Mouse (Mus musculus) heart, embryonic 12.5 days (tissue): Measurements from ENCODE around the gene Tspo. TPM values are rescaled to one million over a fixed set of nuclear protein-coding genes. Genes with fewer than 3 reads are reported as not detected.
A peak's percentile ranks its signal among the peaks of the same experiment; 100 is the strongest.

Experiments
- ATAC-seq: fragments of 200-750 bp; cut with Nextera tagmentation; 2 replicates; pipeline ENCODE4 v1.8.0; 2017; ENCODE audit warnings: moderate TSS enrichment, moderate library complexity; ENCODE audit not compliant: insufficient number of reproducible peaks, low FRiP score
- H3K27ac ChIP-seq: fragments of 300-500 bp; sonication (generic); 2 replicates; pipeline ENCODE4 v1.5.1; 2016; ENCODE audit warnings: mild to moderate bottlenecking, moderate library complexity; ENCODE audit not compliant: poor library complexity, severe bottlenecking
- H3K27me3 ChIP-seq: fragments of 300-500 bp; sonication (generic); replicated peaks from 2 replicates; pipeline ENCODE4 v1.6.1; 2016; ENCODE audit warnings: mild to moderate bottlenecking, moderate library complexity
- H3K36me3 ChIP-seq: fragments of 300-500 bp; sonication (generic); 2 replicates; pipeline ENCODE4 v1.6.1; 2016; ENCODE audit warnings: mild to moderate bottlenecking, moderate library complexity
- H3K4me1 ChIP-seq: fragments of 300-500 bp; sonication (generic); replicated peaks from 2 replicates; pipeline ENCODE4 v1.6.1; 2016; ENCODE audit warnings: mild to moderate bottlenecking
- H3K4me2 ChIP-seq: fragments of 300-500 bp; sonication (generic); 2 replicates; pipeline ENCODE4 v1.6.1; 2016; ENCODE audit warnings: mild to moderate bottlenecking, moderate library complexity
- H3K4me3 ChIP-seq: fragments of 300-500 bp; sonication (generic); 2 replicates; pipeline ENCODE4 v1.5.1; 2016; ENCODE audit warnings: mild to moderate bottlenecking
- H3K9ac ChIP-seq: fragments of 300-500 bp; sonication (generic); 2 replicates; pipeline ENCODE4 v1.6.1; 2016; ENCODE audit warnings: mild to moderate bottlenecking, moderate library complexity
- H3K9me3 ChIP-seq: fragments of 300-500 bp; sonication (generic); replicated peaks from 2 replicates; pipeline ENCODE4 v1.6.1; 2016; ENCODE audit warnings: mild to moderate bottlenecking, moderate library complexity
- WGBS: fragments of 180-500 bp; shearing (Covaris S2); methylation state at CpG from one replicate; pipeline ENCODE4 v1.1.7; 2016; 5-methylcytosine and 5-hydroxymethylcytosine counted together
- polyA plus RNA-seq: library from polyadenylated mRNA; unstranded; fragments of >200 nt; fragmentation: Nextera tagmentation; extraction: Ambion mirVana; gene quantifications from 2 replicates; pipeline ENCODE4 v1.2.1, GENCODE M21; 2016

Gene Tspo
- polyA plus RNA-seq, 1 experiment from 2014 or later, result 125 TPM

DNA sequence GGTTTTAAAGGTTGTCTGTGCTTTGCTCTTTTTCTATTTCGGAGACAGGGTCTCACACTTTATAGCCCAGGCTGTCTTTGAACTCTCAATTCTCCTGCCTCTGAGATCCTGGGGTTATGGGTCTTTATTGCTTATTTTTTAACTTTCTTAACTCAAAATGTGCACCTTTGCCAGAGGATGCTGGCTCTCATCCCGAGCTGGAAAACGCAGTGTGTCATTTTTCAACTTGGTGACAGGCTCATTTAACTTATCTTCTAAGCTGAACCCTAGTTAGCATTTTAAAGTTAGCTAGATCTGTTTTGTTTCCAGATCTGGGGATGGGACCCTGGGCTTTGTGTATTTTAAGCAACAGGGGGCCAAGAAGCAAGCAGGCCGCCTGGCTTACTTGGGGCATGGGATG lies 34.5 kb upstream of the Tspo start:
- ATAC-seq, result no peak
- peaks cover 23% of the 10 kb centered on the region for H3K36me3 ChIP-seq
- 43% methylated on average over 4 of the region's 4 CpGs for WGBS
- H3K4me2 ChIP-seq, result peak overlapping the region; percentile 95
- peak overlapping the region; percentile 54; the same call in 1 of the 2 replicates for H3K27ac ChIP-seq
- no peaks in the 10 kb centered on the region for H3K27me3 ChIP-seq
- H3K9ac ChIP-seq, result 0 out of 2 replicates have a peak overlapping the region, but pooled peaks have one; percentile 22
- no peak overlapping the region for H3K4me3 ChIP-seq
- peaks cover 71% of the 10 kb centered on the region for H3K4me1 ChIP-seq
- H3K9me3 ChIP-seq, result no peaks in the 10 kb centered on the region

DNA sequence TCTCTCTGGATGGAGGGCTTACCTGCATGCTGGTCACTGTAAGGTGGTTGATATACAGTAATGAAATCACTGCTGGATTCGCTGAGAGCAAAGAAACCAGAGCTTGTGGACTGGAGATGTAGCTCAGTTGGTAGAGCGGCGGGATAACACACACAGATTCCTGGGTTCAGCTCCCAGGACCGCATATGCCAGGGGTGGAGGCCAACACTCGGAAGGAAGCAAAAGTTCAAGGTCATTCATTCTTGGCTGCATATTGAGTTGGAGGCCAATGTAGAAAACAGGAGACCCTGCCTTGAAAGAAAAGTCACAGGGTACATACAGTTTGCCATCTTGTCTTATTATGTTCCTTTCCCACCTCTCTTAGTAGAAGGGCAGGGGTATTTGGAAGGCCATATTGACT lies 33.6 kb upstream of the Tspo start:
- ATAC-seq, result no peak
- Histone ChIP-seq H3K9me3 (no peaks in the 10 kb centered on the region), H3K4me1 (peaks cover 68% of the 10 kb centered on the region), H3K27me3 (no peaks in the 10 kb centered on the region), H3K27ac (peak overlapping the region; percentile 54; the same call in 1 of the 2 replicates), H3K36me3 (peaks cover 27% of the 10 kb centered on the region), H3K4me2 (peak overlapping the region; percentile 95; the same call in 1 of the 2 replicates), H3K9ac (0 out of 2 replicates have a peak overlapping the region, but pooled peaks have one; percentile 13), H3K4me3 (no peak overlapping the region)
- 77% methylated on average over 5 of the region's 5 CpGs for WGBS

DNA sequence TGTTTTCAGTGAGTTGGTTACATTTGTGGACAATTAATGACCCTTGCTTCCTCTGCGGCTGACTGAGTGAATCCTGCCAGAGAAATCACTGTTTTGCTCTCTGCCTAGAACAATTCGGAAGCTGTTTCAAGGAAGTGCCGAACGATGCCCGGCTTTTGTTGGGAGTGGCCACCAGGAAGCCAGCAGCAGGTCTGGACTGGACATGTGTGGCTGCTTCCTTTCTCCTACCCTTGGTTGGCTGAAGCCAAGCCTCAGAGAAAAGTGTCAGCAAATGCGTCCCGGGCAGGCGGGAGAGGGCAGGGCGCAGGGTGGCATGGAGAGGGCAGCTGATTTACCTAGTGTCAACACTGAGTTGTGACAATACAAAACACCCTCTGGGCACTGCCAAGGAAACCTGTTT lies 33.2 kb upstream of the Tspo start:
- H3K27me3 ChIP-seq, result no peaks in the 10 kb centered on the region
- WGBS, result 73% methylated on average over 9 of the region's 9 CpGs
- H3K4me3 ChIP-seq, result no peak overlapping the region
- ATAC-seq, result no peak
- peak overlapping the region; percentile 95; the same call in 1 of the 2 replicates for H3K4me2 ChIP-seq
- H3K9me3 ChIP-seq, result no peaks in the 10 kb centered on the region
- 0 out of 2 replicates have a peak overlapping the region, but pooled peaks have one; percentile 13 for H3K9ac ChIP-seq
- H3K36me3 ChIP-seq, result peaks cover 27% of the 10 kb centered on the region
- peak overlapping the region; percentile 54; the same call in 1 of the 2 replicates for H3K27ac ChIP-seq
- H3K4me1 ChIP-seq, result peaks cover 68% of the 10 kb centered on the region

DNA sequence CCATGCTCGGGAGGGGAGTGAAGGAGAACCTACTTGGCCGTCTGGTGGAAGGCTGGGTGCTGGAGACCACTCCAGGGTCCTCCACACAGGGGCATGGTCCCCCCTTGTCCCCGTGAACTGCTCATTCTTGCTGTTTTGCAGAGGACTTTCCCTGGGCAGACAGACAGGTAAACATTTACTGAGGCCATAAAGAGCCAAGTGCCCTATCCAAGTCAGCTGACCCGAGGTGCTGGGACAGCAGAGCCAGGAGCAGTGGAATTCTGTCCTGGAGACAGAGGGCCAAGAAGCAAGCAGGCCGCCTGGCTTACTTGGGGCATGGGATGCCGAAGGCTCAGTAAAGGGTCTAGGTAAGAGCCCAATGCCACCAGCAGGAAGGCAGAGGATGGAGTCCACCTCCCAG lies 32.7 kb upstream of the Tspo start:
- no peak for ATAC-seq
- Histone ChIP-seq H3K4me1 (peaks cover 68% of the 10 kb centered on the region), H3K27me3 (no peaks in the 10 kb centered on the region), H3K9me3 (no peaks in the 10 kb centered on the region), H3K4me3 (no peak overlapping the region), H3K9ac (no peak overlapping the region), H3K36me3 (peaks cover 27% of the 10 kb centered on the region), H3K27ac (peak overlapping the region; percentile 54; the same call in 1 of the 2 replicates), H3K4me2 (no peak overlapping the region)
- 79% methylated on average over 6 of the region's 6 CpGs for WGBS

DNA sequence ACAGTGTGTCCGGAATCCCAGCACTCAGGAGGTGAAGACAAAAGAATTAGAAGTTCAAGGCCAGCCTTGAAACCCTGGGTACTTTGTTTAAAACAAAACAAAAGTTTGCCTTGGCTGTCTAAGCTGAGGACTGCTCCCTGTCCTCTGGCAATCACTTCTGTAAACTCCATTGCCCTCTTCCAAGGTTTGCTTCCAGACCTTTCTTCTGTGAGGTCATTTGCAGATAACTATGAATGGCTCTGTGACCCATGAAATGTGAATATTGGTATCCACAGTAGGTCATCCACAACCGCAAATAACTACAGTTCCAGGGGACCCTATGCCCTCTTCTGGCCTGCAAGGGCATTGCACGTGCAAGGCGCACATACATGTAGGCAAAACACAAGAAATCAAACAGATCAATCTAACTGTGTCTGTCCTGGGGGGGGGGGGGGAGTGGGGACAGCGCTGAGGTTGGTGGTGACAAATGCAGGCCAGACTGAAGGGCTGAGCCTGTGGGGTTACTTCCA lies 31.4 kb upstream of the Tspo start:
- H3K9ac ChIP-seq, result no peak overlapping the region
- no peaks in the 10 kb centered on the region for H3K27me3 ChIP-seq
- no peak overlapping the region for H3K4me2 ChIP-seq
- peaks cover 31% of the 10 kb centered on the region for H3K36me3 ChIP-seq
- H3K4me3 ChIP-seq, result no peak overlapping the region
- 0 out of 2 replicates have a peak, but pooled peaks cover 2% of the 10 kb centered on the region for H3K9me3 ChIP-seq
- peaks cover 70% of the 10 kb centered on the region for H3K4me1 ChIP-seq
- H3K27ac ChIP-seq, result no peak overlapping the region
- WGBS, result 84% methylated on average over 5 of the region's 5 CpGs
- no peak for ATAC-seq

DNA sequence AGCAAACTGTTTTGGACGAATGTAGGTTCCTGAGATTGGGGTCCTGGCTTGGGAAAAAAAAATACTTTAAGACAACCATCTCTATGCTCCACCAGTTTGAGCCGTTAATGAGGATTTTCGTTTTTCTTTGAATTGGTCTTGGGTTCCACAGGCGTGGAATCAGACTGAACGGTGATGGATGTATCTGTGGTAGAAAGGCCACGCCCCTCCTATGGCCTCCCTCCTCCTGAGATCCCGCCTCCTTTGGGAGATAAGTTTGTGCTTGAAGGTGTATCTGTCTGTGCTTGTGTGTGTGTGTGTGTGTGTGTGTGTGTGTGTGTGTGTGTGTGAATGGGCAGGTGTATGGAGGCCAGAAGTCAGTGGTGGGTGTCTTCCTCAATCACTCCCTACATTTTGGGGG lies 30.8 kb upstream of the Tspo start:
- Histone ChIP-seq H3K4me1 (peaks cover 66% of the 10 kb centered on the region), H3K27me3 (no peaks in the 10 kb centered on the region), H3K36me3 (peaks cover 31% of the 10 kb centered on the region), H3K4me2 (no peak overlapping the region), H3K9ac (no peak overlapping the region), H3K9me3 (0 out of 2 replicates have a peak, but pooled peaks cover 2% of the 10 kb centered on the region), H3K27ac (no peak overlapping the region), H3K4me3 (no peak overlapping the region)
- ATAC-seq, result no peak
- 72% methylated on average over 7 of the region's 7 CpGs for WGBS

DNA sequence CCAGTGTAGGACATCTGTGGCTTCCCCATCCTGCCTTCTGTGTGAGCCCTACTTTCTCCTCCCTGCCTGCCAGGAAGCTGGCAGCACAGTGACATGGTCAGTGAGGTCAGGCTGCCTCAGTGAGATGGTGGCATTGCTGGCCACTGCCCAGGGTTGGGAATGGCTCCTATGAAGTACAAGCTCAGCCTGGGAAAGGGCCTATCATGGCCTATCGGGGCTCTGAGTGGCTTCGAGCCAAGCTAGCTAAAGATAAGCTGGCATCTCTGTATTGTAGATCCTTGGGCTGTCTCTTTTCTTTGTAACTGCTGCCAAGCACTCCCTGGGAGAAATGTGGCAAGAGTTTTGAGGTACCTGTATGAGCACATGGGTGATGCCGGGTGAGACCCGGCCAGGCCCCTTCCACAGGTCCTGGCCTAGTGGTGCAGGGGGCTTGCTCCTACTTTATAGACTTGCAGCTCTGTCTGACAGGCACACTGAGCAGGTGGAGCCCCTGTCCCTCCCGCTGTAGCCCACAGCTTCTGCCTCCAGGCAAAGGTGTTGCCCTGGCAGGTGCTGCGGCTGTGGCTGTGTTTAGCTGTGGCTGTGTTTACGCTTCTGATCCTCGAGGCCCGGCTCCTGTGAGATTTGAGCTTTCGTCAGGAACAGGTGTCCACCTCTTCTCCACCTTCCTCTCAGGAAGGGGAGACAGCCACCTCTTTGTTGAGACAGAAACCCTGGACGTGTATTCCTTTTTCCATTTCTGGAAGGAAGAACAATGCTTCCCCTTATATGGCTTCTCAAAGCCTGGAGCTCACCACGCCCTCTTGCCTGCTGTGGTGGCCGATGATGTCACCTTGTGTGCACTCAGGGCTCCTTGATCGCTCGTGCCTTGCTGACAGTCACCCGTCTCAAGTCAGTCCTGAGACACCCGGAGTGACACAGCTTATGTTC lies 28.2 kb upstream of the Tspo start:
- H3K9ac ChIP-seq, result peak overlapping the region; percentile 56; the same call in 1 of the 2 replicates
- 42% methylated on average over 17 of the region's 17 CpGs for WGBS
- H3K27ac ChIP-seq, result peak overlapping the region; percentile 92
- H3K9me3 ChIP-seq, result 0 out of 2 replicates have a peak, but pooled peaks cover 2% of the 10 kb centered on the region
- ATAC-seq, result peak; percentile 58; the same call in 1 of the 2 replicates
- peaks cover 35% of the 10 kb centered on the region for H3K36me3 ChIP-seq
- no peaks in the 10 kb centered on the region for H3K27me3 ChIP-seq
- no peak overlapping the region for H3K4me3 ChIP-seq
- H3K4me1 ChIP-seq, result peaks cover 54% of the 10 kb centered on the region
- H3K4me2 ChIP-seq, result peak overlapping the region; percentile 14; the same call in 1 of the 2 replicates

DNA sequence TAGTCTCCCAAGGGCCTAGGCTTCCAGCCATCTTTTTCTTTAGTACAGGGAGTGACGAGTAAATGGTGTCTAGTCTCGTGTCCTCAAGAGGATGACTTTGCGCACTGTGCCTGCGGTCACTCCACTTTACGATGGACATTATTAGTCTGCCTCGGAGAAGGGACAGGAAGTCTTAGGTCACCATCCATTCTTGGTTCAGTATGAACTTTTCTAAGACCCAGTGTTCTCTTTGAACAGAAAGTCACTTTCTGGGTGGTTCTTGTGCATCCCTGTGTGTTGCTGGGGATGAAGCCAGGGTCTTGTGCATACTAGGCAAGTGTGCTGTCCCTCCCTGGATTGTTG lies 27.5 kb upstream of the Tspo start:
- no peaks in the 10 kb centered on the region for H3K27me3 ChIP-seq
- H3K27ac ChIP-seq, result peak overlapping the region; percentile 92
- peaks cover 31% of the 10 kb centered on the region for H3K36me3 ChIP-seq
- H3K4me3 ChIP-seq, result no peak overlapping the region
- peak overlapping the region; percentile 14; the same call in 1 of the 2 replicates for H3K4me2 ChIP-seq
- H3K9ac ChIP-seq, result no peak overlapping the region; the same call in 1 of the 2 replicates
- peaks cover 54% of the 10 kb centered on the region for H3K4me1 ChIP-seq
- 75% methylated on average over 6 of the region's 6 CpGs for WGBS
- 0 out of 2 replicates have a peak, but pooled peaks cover 2% of the 10 kb centered on the region for H3K9me3 ChIP-seq
- ATAC-seq, result no peak

DNA sequence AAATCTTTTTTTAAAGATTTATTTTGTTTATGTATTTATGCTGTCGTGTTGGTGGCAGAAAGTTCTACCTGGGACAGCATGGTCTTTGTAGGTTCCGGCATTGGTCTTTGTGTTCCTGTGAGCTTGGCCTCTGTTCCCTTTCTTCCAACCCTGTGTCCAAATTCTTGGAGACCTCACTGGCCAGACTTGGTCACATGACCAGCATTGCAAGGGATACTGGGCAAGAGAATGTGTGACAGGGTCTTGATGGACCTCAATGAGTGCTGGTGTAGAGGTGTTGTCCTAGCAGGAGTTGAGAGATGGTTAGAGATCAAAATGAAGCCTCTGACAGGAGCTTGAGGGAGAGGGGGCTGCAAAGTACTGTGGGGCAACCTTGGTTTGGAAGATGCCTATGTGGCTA lies 24.5 kb upstream of the Tspo start:
- WGBS, result 90% methylated on average over 2 of the region's 2 CpGs
- no peak overlapping the region for H3K4me2 ChIP-seq
- H3K27ac ChIP-seq, result no peak overlapping the region
- no peaks in the 10 kb centered on the region for H3K27me3 ChIP-seq
- peaks cover 38% of the 10 kb centered on the region for H3K36me3 ChIP-seq
- H3K4me1 ChIP-seq, result peaks cover 53% of the 10 kb centered on the region
- H3K9me3 ChIP-seq, result 0 out of 2 replicates have a peak, but pooled peaks cover 2% of the 10 kb centered on the region
- no peak overlapping the region for H3K4me3 ChIP-seq
- no peak for ATAC-seq
- no peak overlapping the region for H3K9ac ChIP-seq

DNA sequence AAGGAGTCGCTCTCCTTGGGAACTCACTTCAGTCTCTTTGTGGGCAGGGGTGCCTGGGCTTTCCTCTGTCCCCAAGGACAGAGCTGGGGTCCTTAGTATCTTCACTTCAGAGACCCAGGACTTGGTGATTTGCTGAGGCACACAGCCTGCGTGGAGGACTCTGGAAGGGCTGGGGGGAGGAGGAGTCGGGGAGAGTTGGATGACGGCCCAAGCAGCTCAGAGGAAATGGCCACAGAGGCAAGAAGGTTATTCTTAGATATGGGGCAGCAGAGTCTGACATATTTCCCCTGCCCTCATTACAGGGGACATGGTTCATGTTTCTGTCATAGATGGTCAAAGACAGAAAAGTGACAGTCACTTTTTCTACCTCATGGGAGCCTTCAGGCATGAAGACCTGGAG lies 23.5 kb upstream of the Tspo start:
- H3K9ac ChIP-seq, result no peak overlapping the region
- ATAC-seq, result peak; percentile 51; the same call in 1 of the 2 replicates
- H3K9me3 ChIP-seq, result 0 out of 2 replicates have a peak, but pooled peaks cover 2% of the 10 kb centered on the region
- H3K27me3 ChIP-seq, result no peaks in the 10 kb centered on the region
- 20% methylated on average over 4 of the region's 4 CpGs for WGBS
- H3K4me2 ChIP-seq, result peak overlapping the region; percentile 16
- H3K36me3 ChIP-seq, result peaks cover 44% of the 10 kb centered on the region
- H3K4me3 ChIP-seq, result no peak overlapping the region
- H3K4me1 ChIP-seq, result peaks cover 46% of the 10 kb centered on the region
- H3K27ac ChIP-seq, result peak overlapping the region; percentile 68

DNA sequence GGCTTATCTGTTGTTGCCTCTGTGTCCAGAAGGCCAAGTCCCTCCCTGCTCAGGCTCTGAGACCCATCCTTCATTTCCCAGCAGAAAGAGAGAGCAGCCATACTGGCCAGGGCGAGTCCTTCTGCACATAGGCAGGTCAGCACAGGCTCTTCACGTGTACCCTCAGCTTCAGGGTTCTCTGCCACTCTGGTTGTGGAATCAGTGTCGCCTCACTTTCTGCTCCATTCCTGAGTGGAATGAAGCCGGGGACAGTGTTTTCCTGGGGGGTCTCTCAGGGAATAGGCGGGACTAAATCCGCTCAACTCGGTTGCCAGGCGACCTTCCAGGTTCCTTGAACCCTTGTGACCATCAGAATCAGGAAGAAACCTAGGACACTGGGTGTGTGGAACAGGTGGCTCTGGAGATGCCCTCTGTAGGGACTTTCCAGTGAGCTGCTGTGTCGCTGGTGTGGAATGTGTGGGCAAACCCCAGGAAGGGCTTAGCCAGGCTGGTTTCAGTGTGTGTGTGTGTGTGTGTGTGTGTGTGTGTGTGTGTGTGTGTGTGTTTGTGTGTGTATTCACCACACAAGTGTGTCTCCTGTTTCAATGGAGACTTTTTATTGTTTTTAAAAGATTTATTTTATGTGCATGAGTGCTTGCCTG lies 21.6 kb upstream of the Tspo start:
- peaks cover 29% of the 10 kb centered on the region for H3K4me1 ChIP-seq
- H3K9me3 ChIP-seq, result no peaks in the 10 kb centered on the region
- H3K4me2 ChIP-seq, result no peak overlapping the region
- H3K36me3 ChIP-seq, result peaks cover 59% of the 10 kb centered on the region
- ATAC-seq, result no peak
- H3K4me3 ChIP-seq, result no peak overlapping the region
- no peak overlapping the region for H3K9ac ChIP-seq
- no peaks in the 10 kb centered on the region for H3K27me3 ChIP-seq
- WGBS, result 73% methylated on average over 9 of the region's 9 CpGs
- H3K27ac ChIP-seq, result no peak overlapping the region; the same call in 1 of the 2 replicates
